Mouse (Mus musculus) liver, postnatal 0 days (tissue): ENCODE measurements around the gene Top2a. TPM values are rescaled to one million over a fixed set of nuclear protein-coding genes. Genes with fewer than 3 reads are reported as not detected.

Experiments used
- ATAC-seq: fragments of 200-750 bp; cut with Nextera tagmentation; 2 replicates; pipeline ENCODE4 v1.8.0; 2017; ENCODE audit warnings: mild to moderate bottlenecking, moderate library complexity
- DNase-seq: peaks from one replicate; pipeline ENCODE4 v3.0.0-alpha.2; 2016
- H3K27ac ChIP-seq: fragments of 300-500 bp; sonication (generic); 2 replicates; pipeline ENCODE4 v1.5.1; 2014; ENCODE audit warnings: antibody characterized with exemption, moderate library complexity, mild to moderate bottlenecking, low read depth
- H3K27me3 ChIP-seq: fragments of 300-500 bp; sonication (generic); 2 replicates; pipeline ENCODE4 v1.6.1; 2014; ENCODE audit warnings: low read length, control low read depth, mixed read lengths; ENCODE audit not compliant: insufficient read depth
- H3K36me3 ChIP-seq: fragments of 300-500 bp; sonication (generic); replicated peaks from 2 replicates; pipeline ENCODE4 v1.6.1; 2014; ENCODE audit warnings: mild to moderate bottlenecking, control low read depth, low read length, moderate library complexity, mixed read lengths; ENCODE audit not compliant: insufficient read depth
- H3K4me1 ChIP-seq: fragments of 300-500 bp; sonication (generic); 2 replicates; pipeline ENCODE4 v1.6.1; 2014; ENCODE audit warnings: antibody characterized with exemption, mild to moderate bottlenecking, control low read depth; ENCODE audit not compliant: insufficient read depth
- H3K4me2 ChIP-seq: fragments of 300-500 bp; sonication (generic); 2 replicates; pipeline ENCODE4 v1.6.1; 2014; ENCODE audit warnings: low read depth, mild to moderate bottlenecking, low read length, moderate library complexity, mixed read lengths
- H3K4me3 ChIP-seq: fragments of 300-500 bp; sonication (generic); 2 replicates; pipeline ENCODE4 v1.5.1; 2014; ENCODE audit warnings: low read depth, low read length
- H3K9ac ChIP-seq: fragments of 300-500 bp; sonication (generic); replicated peaks from 2 replicates; pipeline ENCODE4 v1.6.1; 2014; ENCODE audit warnings: mild to moderate bottlenecking, moderate library complexity
- H3K9me3 ChIP-seq: fragments of 300-500 bp; sonication (generic); 2 replicates; pipeline ENCODE4 v1.6.1; 2016; ENCODE audit warnings: mild to moderate bottlenecking, control low read depth, low read length, mixed read lengths
- CTCF ChIP-seq: sonication (generic); IDR thresholded peaks from 2 replicates; pipeline ENCODE4 v1.5.1; 2016; ENCODE audit warnings: antibody characterized with exemption, low read depth
- EP300 ChIP-seq: IDR thresholded peaks from 2 replicates; pipeline ENCODE4 v1.6.1; 2016; ENCODE audit warnings: antibody characterized with exemption, low read depth, mild to moderate bottlenecking
- WGBS: fragments of 180-500 bp; shearing (Covaris S2); extraction: QIAGEN DNeasy Blood & Tissue Kit; methylation state at CpG from one replicate; pipeline ENCODE4 v1.1.7; 2014; ENCODE audit not compliant: insufficient replicate concordance; 5-methylcytosine and 5-hydroxymethylcytosine counted together
- polyA plus RNA-seq: library from polyadenylated mRNA; unstranded; fragments of >200 nt; fragmentation: Nextera tagmentation; extraction: Ambion mirVana; gene quantifications from 2 replicates; pipeline ENCODE4 v1.2.1, GENCODE M21; 2015

Top2a gene
- polyA plus RNA-seq, 1 experiment from 2014 or later = 90.2 TPM

DNA sequence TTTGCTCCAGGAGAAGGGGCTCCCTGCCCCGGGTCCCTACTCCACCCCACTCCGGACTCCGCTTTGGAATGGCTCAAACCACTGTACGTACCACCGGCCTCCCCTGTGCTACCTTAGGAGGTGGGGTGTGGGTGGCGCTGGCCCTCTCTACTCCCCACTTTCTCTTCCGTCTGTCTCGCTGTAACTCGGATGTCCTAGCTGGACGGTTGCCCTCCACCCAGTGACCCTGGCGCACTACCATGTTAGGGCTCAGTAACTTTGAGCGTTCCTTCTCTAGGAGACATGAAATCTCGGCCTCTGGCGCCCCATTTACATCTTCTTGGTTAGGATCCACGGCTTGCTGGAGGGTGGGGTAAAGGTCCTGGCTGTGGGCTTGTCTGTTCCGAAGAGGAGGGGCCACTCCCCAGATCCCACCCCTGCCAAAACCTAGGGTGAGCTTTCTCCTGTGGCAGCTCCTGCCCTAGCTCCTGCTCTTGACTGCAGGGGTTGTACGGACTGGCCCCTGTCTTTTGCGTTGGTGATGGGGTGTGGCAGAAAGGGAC is 62.9 kb downstream of the Top2a start:
- TF ChIP-seq EP300 (no peak), CTCF (no peak)
- H3K9me3 ChIP-seq = no peaks in the 10 kb centered on the region
- H3K4me1 ChIP-seq = peaks cover 67% of the 10 kb centered on the region
- H3K36me3 ChIP-seq = no peaks in the 10 kb centered on the region
- peak overlapping the region; percentile 71 for H3K9ac ChIP-seq
- peaks cover 34% of the 10 kb centered on the region for H3K27me3 ChIP-seq
- H3K4me2 ChIP-seq = peak overlapping the region; percentile 99
- peak overlapping the region; percentile 64 for H3K4me3 ChIP-seq
- peak overlapping the region; percentile 86 for H3K27ac ChIP-seq
- no peak for ATAC-seq
- DNase-seq = peak; percentile 41
- 2% methylated on average over 18 of the region's 18 CpGs for WGBS

DNA sequence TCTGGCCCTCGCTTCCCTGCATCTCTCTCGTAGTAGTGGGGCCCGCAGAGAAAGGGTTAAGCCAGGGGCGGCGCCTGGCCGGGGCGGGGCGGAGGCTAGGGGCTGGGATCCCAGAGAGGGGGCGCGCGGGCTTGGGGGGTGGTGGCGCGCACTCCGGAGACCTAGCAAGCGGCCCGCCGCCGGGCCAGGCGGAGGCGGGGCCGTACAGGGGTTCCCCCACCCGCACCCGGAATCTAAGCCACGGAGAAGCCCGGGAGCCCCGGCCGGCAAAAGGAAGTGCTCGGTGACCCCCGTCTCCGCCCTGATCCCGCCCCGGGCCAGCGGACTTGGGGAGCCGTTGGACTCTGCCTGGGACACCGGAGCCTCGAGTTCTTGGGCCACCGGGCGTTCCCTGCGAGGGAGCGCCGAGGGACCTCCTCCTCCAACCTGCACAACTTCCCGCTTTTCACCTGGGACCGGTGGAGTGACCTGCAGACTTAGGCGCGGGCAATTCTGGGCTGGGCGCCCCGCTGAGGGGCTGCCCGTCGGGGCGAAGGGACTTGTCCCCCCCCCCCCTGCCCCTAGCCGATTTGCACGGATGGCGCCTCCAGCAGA is 63.6 kb downstream of the Top2a start:
- peak; percentile 22 for ATAC-seq
- Histone ChIP-seq H3K9ac (peak overlapping the region; percentile 71), H3K27ac (peak overlapping the region; percentile 86), H3K4me2 (peak overlapping the region; percentile 99), H3K9me3 (no peaks in the 10 kb centered on the region), H3K36me3 (no peaks in the 10 kb centered on the region), H3K4me3 (peak overlapping the region; percentile 64), H3K4me1 (peaks cover 72% of the 10 kb centered on the region), H3K27me3 (peaks cover 34% of the 10 kb centered on the region)
- 0% methylated on average over 49 of the region's 53 CpGs for WGBS
- peak; percentile 76 for DNase-seq
- no peak for TF ChIP-seq CTCF
- no peak for TF ChIP-seq EP300

DNA sequence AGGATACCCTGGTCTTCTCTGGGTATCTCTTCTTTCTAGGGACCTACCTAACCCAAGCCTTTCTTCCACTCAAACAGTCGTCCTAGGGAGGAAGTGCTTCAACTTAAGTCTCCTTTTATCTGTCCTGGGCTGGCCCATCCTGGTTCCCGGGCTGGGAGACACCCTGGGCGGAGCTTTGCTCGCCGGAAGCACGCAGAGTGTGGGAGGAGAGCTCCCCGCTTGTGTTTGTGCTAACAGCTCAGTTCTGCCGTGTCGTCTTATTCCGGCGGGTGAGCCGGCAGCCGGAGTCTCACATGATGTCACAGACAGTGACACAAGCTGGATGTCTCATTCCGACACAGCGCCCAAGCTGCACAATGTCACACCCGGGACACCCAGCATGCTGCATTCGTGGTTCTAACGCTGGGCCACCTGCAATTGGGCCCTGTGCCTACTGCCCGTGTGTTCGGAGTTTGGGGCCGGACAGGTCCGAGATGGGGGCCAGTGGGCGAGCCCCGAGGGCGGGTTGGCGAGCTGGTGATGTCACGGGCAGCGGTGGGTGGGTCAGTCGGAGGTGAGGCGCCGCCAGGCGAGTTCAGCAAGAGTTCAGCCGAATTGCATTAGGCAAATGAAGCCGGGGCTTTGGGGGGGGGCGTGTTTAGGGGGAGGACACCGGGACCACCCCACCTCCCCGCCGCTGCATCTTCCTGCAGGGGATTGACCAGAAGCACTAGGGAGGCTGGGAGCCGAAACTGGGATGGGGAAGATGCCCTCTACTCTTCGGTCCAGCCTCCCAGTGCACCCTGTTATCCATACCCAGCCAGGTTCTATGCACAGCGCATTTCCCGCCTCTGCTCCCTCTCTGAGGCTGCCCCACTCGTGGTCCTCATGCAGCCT is 64.3 kb downstream of the Top2a start:
- no peak for TF ChIP-seq CTCF
- 0 out of 2 replicates have a peak, but pooled peaks have one; percentile 23 for TF ChIP-seq EP300
- under 1% methylated on average over 42 of the region's 43 CpGs for WGBS
- DNase-seq (peak; percentile 85), ATAC-seq (peak; percentile 72)
- H3K27ac ChIP-seq = peak overlapping the region; percentile 86
- H3K4me1 ChIP-seq = peaks cover 72% of the 10 kb centered on the region
- H3K4me2 ChIP-seq = peak overlapping the region; percentile 99
- peaks cover 34% of the 10 kb centered on the region for H3K27me3 ChIP-seq
- H3K4me3 ChIP-seq = peak overlapping the region; percentile 64
- H3K9ac ChIP-seq = peak overlapping the region; percentile 71
- no peaks in the 10 kb centered on the region for H3K36me3 ChIP-seq
- H3K9me3 ChIP-seq = no peaks in the 10 kb centered on the region

GRCm38 (mm10) chr11:98956340-98956739 is 67.6 kb downstream of the Top2a start:
- WGBS = 68% methylated on average over 10 of the region's 10 CpGs
- H3K4me1 ChIP-seq = peaks cover 61% of the 10 kb centered on the region

DNA sequence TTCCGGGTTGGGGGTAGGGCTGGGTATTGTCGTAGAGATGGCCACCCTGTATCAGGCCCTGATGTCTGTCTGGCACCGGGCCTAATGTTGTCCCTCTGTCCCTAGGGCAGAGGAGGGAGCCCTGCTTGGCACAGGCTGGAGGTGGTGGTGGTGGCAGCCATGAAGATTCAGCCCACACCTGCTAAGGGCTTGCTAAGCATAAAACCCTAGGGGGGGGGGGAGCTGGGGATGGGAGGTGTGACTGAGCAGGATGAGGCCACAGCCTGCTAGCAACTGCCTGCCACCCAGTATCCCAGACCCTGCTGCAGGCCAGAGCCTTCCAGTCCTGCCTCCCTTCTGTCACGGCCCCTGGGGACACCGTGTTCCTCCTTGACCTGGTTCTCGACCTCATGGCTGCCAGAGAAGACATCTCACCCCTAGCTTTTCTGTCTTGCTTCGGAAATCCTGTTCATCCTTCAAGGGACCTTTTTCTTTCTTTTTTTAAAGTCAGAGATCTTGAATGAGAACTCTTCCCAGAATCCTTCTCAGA is 68.2 kb downstream of the Top2a start:
- Histone ChIP-seq H3K27ac (0 out of 2 replicates have a peak overlapping the region, but pooled peaks have one; percentile 77), H3K36me3 (no peaks in the 10 kb centered on the region), H3K27me3 (peaks cover 8% of the 10 kb centered on the region; the same call in 1 of the 2 replicates), H3K9me3 (no peaks in the 10 kb centered on the region), H3K9ac (no peak overlapping the region), H3K4me1 (peaks cover 64% of the 10 kb centered on the region), H3K4me3 (no peak overlapping the region), H3K4me2 (no peak overlapping the region)
- TF ChIP-seq CTCF (no peak), EP300 (no peak)
- peak; percentile 17 for DNase-seq
- WGBS = 57% methylated on average over 6 of the region's 7 CpGs
- no peak for ATAC-seq

More at GRCm38 (mm10) chr11:98956340-98956739, 67.6 kb downstream of the Top2a start:
- Histone ChIP-seq H3K4me2 (no peak overlapping the region), H3K9ac (no peak overlapping the region), H3K9me3 (no peaks in the 10 kb centered on the region), H3K27ac (no peak overlapping the region), H3K27me3 (peaks cover 14% of the 10 kb centered on the region), H3K36me3 (no peaks in the 10 kb centered on the region), H3K4me3 (no peak overlapping the region)
- no peak for TF ChIP-seq CTCF
- no peak for TF ChIP-seq EP300
- ATAC-seq (no peak), DNase-seq (no peak)
